Mouse (Mus musculus) fibroblast of lung, adult 2 months (primary cell): ENCODE data around the gene Slc25a39.

ENCODE experiments used
- DNase-seq: peaks from one replicate; pipeline ENCODE4 v3.0.0-alpha.2; 2011; ENCODE audit warnings: low read depth

Slc25a39 gene

DNA sequence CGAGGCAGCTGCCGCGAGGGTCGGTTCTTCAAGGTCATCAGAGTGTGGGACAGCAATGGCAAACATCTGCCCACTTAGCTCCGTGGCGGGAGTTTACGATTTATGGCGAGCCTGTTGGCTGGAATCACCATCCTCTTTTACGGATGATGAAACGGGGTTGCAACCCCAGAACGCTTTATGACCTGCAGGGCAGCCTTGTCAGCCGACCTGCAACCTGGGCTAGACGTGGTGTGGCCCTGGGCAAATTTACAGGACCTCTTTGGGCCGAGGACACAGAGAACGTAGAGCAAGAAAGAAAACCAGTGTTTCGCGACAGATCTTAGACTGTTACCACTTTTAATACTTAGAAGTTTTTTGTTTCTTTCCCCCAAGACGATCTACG lies at the start of gene Slc25a39:
Gene Slc25a39 (minus strand): TSS at position 113 of the 382 bp plus-strand sequence.
- peak; percentile 36 for DNase-seq

DNA sequence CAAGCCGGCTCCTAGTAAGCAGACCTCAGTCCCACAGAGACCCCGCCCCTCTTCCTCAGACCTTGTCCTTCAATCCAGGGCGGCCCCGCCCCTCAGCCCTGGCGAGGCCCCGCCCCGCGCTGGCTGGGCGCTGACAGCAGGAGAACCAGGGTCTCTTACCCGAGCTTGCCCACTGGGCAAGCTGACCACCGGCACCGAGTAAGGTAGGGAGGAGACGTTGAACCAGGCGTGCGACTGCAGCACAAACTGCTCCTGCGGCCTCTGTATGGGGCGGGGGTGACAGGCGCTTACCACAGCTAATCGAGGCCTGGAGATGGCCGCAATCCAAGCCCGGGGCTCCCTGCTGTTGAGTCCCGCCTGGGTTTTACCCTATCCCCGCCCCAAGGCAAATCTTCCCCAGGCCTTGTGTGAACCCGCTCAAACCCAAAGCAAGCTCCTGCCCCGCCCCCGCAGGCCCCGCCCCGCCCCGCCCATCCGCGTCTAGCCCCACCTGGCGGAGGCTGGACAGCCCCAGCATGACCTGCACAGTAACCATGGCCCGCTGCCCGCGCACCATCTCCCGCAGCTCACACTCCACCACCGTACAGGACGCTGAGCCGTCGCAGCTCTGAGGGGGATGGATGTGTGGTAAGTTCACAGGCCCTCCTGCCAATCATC lies 48.1 kb upstream of the Slc25a39 start:
- DNase-seq, result no peak

DNA sequence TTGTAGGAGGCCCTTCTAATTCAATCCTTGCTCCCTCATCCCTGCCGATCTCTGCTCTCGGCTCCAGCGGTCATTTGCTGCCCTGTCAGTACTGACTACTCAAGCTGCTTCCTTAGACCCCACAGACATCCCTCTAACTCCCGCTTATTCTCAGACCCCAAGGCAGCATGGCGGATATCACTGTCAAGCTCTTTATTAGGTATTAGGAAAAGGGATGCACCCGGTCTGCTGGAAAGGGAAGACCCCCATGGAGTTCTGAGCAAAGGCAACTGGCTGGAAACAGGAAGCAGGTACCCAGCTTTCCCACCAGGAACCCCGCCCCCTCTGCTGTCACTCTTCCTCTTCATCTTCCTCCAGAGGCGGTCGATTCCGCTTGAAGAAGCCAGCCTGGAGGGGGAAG lies 45.4 kb upstream of the Slc25a39 start:
- DNase-seq, result no peak

DNA sequence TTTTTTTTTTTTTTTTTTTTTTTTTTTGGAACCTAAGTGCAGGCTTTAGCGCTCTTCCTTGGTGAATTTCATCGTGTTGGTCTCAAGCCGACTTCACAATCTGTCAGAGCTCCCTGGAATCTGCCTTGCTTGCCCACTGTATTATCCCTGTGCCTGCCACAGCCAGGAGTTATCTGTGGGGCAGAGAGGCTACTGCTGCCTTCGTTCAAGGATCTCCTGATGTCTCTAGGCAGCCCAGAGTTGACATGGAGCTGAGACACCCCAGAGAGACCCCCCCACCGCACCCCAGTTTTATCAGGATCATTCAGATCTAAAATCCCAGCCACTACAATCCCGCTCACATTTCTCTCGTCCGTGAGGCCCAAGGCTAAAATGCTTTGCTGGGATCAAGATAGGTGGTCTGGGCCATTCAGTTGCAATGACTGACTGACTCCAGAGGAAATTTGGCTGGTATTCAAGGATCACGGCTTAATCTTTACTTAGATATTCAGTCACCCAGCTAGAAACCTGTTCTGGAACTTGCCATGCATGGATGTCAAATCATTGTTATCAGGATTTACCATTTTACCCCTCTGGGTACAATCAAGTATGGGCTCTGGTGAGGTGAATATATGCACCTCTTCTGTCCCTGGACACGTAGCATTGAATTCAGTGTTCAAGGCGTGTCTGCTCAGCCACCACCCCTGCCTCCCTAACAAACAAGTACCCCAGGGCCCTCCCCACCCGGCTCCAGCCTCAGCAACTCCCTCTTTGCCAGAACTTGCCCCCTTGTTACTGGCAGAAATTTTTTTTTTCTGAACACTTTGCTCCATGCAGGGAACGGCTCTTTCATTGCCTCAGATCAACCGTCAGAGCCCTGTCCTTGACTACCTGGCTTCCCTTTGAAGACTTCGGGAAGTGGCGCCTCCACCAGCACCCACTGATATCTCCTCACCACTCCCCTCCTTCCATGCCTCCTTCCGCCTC lies 41.6 kb upstream of the Slc25a39 start:
- no peak for DNase-seq

DNA sequence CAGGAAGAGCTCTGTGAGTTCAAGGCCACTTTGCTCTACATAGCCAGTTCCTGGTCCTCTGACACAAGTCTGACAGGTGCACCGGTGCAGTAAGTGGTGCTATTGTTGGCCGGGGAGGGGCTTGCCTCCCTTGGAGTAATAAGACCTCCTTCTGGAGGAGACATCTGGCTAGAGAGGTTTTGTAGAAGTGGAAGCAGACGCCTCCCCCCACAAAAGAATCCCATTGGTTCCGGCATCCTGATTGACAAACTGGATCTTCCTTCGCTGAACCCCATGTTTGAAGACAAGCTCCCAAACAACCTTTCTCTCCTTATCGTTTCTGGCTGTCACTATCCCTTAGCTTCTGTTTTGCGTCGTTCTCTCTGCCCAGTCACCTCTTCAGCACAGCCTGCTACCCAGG lies 40.6 kb upstream of the Slc25a39 start:
- no peak for DNase-seq

DNA sequence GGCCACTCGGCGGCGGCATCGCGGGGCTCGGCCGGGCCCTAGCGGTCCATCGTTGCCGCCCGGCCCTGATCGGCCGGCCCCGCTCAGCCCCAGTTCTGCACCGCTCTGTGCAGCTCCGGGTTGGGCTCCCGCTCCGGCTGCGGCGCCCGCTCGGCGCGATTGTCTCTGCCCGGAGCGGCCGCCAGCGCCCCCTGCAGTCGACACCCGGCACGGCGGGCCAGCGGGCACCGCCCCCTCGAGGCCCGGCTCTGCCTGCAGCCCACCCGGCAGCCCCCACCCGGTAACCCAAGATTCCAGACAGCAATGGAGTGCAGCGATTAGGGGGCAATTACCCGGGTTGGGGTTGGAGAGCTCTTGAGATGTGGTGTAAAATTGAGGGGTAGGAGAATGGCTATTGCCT lies 39.8 kb upstream of the Slc25a39 start, which contains the start of gene Fam171a2:
Gene Fam171a2 (minus strand): TSS at position 186 of the 400 bp plus-strand sequence.
- DNase-seq, result no peak

DNA sequence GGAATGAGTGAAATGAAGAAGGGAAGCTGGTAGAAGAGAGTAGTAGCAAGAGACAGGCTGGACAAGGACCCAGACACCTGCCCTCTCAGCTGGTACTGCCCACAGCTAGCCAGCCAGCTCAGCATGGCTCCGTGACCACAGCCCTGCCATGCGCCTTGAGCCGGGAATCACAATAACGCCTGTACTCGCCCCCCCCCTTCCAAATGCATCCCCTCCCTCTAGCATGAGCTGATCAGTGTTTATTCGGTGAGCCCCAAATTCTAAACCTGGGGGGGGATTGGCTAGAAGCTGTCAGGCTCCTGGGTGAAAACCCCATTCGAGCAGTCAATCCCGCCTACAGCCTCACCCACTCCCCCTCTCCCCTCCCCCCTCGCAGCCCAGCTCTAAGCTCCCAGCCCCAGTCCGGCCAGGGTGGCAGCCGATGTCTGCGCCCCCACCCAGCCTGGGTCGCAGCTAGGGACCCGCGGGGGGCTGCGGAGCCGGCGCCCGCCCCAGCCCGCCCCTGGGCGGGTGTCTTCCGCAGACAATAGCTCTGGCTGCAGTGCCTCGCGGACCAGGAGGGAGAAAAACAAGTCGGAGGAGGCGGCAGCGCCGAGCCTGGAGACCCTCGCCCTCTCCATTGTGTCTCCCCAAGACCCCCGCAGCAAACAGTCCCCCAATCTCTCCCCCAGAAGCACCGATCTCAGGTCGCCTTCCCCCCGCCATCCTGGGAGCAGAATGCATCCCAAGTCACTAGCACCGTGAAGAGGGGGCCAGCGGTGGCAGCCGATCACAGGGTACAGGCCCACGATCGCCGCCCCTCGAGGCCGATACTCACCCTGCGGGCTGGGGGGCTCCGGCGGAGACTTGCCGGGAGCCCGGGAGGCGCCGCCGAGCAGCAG lies 39.1 kb upstream of the Slc25a39 start:
- no peak for DNase-seq

DNA sequence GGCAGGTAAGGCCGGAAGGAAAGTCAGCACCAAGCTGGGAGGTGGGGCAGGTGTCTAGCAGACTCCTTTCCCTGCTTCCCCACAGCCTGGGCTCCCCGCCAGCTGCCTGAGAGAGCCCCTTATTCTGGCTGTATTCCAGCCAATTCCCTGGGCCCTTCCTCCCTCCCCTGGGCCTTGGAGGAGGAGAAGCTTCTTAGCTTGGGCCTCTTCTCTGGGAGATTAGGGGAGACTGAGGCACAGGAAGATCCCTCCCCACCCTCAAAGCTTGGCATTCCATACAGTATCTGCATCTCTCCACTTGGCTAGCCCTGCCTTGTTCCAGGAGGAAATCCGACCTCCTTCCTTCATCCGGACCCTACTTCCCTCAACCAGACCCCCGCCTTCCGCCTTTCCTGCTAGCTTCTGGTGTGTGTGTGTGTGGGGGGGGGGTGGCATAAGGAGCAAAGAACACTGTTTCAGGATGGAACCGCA lies 38.2 kb upstream of the Slc25a39 start:
- DNase-seq, result no peak

DNA sequence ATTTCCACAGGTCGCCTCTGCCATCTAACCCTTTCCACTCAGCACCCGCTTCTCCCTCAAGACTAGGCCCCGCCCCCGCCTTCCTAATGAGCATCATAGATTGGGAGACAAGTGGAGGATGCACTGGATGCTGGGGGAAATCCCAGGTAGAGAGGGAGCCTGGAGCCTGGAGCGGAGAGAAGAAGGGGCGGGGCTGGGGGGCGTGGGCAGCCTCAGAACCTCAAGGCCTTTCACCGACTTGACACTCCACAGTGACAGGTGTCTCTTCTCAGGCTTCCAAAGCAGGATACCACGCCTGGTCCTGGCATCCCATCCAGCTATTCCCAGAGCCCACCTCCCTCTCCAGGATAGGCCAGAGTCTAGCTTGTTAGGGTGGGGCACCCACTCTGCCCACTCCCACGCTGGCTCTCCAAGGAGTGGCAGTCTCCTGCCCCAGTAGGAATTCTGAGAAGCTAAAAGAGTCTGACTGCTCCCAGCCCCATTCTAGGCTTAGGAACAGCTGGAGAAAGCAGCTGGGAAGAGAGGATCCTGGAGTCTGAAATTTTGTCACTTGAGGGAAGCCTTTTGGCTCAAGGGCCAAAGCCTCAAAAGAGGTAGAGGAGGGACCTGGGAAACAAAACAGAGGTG lies 37.6 kb upstream of the Slc25a39 start:
- DNase-seq, result no peak

DNA sequence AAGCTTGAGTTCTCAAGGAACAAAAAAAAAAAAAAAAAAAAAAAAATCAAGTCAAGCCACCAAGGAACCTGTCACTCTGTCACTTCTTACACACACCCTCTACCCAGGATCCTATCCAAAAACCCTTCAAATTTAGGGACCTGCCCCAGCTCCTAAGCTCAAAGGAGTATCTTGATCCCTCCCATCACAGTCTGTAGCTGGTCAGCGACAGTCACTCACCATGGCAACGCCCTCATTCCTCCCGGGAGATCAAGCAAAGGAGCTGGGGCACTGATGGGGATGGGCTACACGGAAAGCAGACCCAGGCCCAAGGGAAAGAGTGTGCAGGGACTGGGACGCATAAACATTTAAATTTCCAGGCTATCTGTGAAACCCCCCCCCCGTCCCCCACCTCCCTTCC lies 37.0 kb upstream of the Slc25a39 start:
- DNase-seq, result no peak

DNA sequence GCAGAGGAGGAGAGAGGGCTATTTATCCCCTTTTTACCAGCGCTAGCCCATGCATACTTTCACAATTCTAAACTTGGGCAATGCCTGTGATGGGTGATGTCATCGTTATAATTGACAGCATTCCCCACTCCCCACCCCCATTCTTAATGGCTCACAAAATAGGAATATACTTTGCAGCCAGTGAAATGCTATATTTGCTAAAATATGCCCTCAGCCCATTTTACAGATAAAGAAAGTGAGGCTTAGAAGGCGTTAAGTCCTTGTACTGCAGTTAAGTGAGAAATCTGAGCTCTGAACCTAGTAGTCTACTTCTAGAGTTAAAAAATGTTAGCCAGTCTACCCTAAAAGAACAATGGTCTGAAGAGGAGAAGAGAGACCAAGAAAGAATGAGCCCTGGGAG lies 36.6 kb upstream of the Slc25a39 start:
- DNase-seq, result no peak

DNA sequence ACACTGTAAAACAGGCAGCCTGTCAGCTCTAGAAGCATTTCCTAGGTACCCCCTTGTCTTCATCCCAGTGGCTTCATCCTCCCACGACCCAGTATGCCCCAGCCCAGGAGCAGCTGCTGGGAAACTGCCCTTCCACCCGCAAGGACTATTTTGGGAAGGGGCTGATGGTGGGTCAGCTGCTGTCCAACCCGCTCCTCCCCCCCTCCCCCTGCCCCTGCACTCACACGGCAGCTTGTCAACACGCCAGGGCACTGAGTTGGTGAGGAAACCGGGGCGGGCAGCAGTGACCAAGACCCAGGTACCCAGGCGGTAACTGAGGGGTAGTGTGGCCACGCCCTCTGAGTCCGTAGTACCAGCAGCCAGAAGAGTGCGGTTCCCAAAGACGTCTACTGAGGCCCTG lies 36.0 kb upstream of the Slc25a39 start:
- no peak for DNase-seq

DNA sequence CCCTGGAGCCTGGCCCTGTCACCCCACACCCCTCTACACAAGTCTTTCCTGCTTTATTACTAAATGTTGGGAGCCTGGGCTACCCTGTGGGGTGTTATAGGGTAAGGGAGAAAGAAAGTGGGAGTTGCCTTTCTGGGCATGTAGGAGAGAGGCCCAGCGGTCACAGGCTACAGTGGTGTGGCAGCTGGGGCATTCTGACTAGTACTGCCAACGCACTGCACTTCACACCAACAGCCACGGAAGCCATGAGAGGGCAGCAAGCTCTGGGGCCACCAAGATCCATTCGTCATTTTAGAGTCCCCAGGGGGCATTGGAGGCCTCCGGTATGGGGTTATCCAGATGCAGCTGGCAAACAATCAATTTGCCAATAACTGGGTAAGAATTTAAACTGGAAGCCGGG lies 34.3 kb upstream of the Slc25a39 start:
- no peak for DNase-seq

DNA sequence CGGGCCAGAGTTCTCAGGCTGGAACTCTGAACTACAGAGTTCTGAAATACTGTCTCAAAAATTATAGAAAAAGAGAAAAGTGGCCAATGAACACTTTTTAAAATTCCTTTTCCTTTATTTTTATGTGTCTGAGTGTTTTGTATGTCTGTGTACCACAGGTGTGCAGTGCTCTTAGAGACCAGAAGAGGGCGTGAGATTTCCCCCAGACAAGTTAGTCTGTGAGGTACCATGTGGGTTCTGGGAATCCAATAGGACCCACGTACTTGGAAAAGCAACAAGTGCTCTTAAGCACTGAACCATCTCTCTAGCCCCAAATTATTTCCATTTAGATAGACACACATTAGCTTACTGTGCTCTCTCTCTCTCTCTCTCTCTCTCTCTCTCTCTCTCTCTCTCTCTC lies 33.7 kb upstream of the Slc25a39 start:
- no peak for DNase-seq

DNA sequence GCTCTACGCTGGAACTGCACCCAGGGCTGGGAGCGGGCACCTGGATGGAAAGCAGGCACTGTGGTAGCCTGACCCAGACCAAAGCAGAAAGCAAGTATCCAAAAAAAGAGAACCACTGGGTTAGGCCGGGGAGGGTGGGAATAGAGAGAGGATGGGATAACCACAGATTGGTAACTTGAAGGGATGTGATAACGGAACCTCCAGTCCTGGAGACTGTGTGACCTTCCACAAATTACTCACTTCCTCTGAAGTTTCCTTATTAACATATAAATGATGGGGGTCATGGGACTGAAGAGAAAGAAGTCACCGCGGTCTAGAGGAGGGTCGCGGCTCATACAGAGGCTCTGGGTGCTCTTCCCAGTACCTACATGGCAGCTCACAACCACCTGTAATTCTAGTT lies 32.5 kb upstream of the Slc25a39 start:
- DNase-seq, result no peak

DNA sequence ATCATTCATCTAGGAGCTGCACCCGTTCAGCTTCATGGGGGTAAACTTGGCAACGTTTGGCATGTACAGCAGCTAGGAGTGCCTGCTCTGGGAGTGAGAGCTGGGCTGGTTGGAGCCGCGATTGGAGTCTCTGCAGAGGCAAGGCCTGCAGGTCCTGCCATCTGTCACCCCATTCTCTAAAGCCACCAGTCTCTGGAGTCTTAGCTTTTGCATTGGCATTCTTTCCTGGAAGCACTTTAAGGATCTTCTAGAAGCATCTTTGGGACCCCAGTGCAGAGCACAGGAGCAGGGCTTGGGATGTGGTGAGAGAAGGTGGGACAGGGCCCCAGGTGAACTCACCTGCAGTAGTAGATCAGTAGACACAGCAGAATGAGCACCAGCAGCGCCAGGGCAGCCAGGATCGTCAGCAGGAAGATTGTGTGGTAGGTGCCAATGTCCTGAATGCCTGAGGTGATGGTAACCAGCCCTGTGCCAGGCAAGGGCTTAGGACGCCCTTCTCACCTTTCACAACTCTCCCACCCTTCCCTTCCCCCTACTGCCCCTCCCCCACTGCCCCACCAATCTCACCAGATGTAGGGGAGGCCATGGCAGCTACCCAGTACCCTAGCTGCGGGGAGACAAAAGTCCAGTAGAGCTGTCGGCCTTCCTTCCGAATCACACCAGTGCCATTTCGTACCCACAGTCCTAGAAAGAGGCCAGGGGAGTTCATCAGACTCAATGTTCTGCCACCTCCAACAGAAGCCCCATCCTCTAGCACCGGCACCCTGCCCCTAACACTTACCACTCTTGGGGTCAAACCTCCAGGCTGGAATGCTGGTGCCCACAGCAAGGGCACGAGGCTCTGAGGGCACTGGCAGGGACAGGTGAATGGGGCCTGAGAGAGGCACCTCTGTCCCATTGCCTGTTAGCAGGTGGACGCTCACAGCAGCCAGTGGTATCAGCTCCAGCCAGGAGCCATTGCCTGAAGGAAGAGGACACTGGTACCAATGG lies 31.6 kb upstream of the Slc25a39 start:
- DNase-seq, result no peak

DNA sequence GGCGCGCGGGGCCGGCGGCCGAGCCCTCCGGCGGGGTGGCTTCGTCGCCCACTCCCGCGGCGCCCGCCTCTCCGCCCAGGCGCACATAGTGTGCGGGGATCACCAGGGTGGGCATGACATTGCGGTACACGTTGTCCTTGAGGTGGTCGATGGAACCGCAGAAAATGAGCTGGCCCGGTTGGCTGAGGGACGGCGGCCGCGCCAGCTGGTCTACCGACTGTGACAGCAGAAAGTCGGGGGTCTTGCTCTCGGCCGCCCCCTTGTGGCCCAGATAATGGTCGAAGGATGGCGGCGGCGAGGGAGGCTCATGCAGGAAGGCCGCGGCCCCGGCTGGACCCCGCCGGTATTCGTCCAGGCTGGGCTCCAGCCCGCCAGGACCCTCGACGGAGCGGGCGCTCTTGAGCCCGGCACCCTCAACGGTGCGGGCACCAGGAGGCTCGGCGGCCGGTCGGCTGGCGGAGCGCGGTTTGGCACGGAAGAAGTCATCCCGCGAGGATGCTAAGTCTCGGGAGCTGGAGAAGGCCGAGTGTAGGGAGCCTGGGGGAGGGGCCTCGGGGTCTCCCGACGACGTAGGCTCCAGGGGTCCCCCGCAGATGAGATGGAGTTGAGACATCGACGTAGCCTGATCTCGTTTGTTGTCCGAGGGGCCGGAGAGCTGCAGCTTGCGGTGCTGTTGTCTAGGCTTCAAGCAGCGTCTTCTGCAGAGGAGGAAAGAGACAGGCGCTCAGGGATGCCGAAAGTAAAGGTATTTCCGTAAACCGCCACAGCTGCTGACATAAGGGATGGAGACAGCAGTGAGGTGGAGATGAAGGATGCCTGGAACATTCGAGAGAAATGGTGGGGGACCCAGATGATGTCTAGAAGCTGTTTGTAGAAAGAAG lies 30.7 kb upstream of the Slc25a39 start:
- DNase-seq, result no peak

DNA sequence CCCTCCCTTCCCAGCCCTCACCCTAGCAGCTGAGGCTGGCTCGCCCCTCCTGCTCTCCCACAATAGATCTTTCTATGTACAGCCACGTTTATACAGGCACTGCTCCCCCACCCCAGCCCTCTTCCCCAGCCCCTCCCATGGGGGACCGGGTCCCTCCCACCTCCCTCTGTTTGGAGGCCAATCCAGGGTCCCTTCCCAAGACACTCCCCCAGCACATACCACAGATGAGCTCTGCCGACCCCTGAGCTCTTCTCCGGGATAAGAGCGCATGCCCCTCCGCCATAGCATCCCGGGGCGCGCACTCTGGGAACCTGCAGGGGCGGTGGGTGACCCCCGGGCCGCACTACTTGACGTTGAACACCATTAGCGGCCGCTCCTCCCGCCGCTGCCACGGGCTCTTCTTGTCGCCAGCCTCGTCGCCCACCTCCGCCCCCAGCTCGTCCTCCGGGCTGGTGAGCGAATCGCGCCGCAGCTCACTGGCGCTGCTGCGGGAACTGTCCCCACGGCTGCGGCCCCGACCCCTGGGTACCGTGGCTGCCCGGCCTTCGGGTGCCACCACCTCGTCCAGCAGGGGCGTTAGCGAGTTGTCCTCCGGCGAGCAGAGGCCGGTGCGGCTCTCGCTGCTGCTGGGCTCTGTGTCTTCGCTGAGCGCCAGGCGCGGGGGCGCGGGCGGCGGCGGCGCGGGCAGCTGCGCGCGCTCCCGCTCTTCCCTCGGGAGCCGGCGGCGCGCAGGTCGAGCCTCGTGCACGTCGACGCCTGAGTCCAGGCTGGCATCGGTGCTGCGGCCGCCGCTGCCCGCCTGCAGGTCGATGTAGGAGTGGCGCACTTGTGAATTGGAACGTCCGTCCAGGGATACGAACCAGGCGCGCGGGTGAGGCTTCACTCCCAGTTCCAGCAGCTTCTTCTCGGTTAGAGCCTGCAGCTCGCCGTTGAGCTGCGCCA lies 29.6 kb upstream of the Slc25a39 start:
- no peak for DNase-seq

DNA sequence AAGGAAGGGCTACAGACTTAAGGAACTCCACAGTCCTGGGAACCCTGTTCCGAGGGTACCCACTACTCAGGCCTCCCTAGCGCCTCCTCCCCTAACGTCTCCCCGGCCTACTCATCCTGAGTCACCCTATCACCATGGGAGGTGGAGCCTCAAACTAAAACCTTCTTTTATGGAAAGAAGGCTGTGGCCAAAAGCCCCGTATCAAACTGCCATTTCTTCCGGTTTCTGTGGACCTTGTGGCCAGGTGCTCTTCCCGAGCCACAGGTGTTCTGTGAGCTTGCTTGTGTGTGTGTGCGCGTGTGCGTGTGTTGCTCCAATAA lies 28.7 kb upstream of the Slc25a39 start:
- DNase-seq, result no peak
